24 mouse cellular contexts compared by ENCODE assay signal in the genomic region with DNA sequence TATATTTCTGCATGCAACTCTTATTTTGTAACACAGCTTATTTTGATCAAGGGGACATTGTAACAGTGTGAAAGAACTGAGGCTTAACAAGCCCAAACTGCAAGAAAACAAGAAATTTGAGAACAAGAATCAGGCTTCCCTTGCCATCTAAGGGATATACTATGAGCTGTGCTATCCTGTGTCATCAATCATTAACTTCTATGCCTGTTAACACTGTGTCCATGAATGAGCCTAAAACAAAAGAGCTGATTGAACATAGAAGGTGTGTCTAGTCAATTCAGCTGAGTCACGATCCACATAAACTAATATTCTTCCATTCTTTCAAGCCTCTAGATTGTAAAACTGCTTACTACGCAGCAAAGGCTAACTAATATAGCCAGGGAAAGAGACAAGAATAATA.
DNase-seq lines count a peak whose midpoint lies in the region; ATAC-seq lines count a peak whose summit lies in the region.
"Had no signal": no experiment of that assay in that cellular context is flagged by ENCODE, and none has a peak within 500 bp of the region (broad histone marks: within the 10 kb centered on the region; RNA-seq: fewer than 3 reads in every experiment).

No protein-coding gene starts in this region.

- no peak overlapping the region for H3K27ac ChIP-seq in kidney, embryonic 15.5 days
- H3K27ac ChIP-seq in intestine, embryonic 14.5 days (ENCODE audit: low read depth): no peak overlapping the region
- no peak overlapping the region for H3K27ac ChIP-seq in intestine, embryonic 16.5 days (ENCODE audit: low read length)
- H3K27ac ChIP-seq: embryonic facial prominence, embryonic 10.5 days; embryonic facial prominence, embryonic 12.5 days; forebrain, embryonic 13.5 days had no signal

- no peaks in the 10 kb centered on the region; the same call in 1 of the 2 replicates for H3K9me3 ChIP-seq in kidney, embryonic 15.5 days (replicated peaks)
- no peaks in the 10 kb centered on the region for H3K9me3 ChIP-seq in intestine, embryonic 14.5 days (ENCODE audit: control insufficient read depth, low read length)
- no peaks in the 10 kb centered on the region for H3K9me3 ChIP-seq in intestine, embryonic 16.5 days (ENCODE audit: control insufficient read depth, low read length)
- H3K9me3 ChIP-seq: embryonic facial prominence, embryonic 10.5 days; embryonic facial prominence, embryonic 12.5 days; forebrain, embryonic 13.5 days had no signal

- no peak overlapping the region for H3K4me3 ChIP-seq in kidney, embryonic 15.5 days (replicated peaks)
- H3K4me3 ChIP-seq in intestine, embryonic 14.5 days (ENCODE audit: low read depth, low read length): no peak overlapping the region
- no peak overlapping the region for H3K4me3 ChIP-seq in intestine, embryonic 16.5 days (ENCODE audit: low read length)
- H3K4me3 ChIP-seq: embryonic facial prominence, embryonic 10.5 days; embryonic facial prominence, embryonic 12.5 days; forebrain, embryonic 13.5 days had no signal

- no peak overlapping the region for H3K9ac ChIP-seq in kidney, embryonic 15.5 days
- H3K9ac ChIP-seq in intestine, embryonic 14.5 days (ENCODE audit: low read length): no peak overlapping the region
- no peak overlapping the region for H3K9ac ChIP-seq in intestine, embryonic 16.5 days (ENCODE audit: low read depth, low read length)
- H3K9ac ChIP-seq: embryonic facial prominence, embryonic 12.5 days; forebrain, embryonic 13.5 days had no signal

- H3K36me3 ChIP-seq in kidney, embryonic 15.5 days: no peaks in the 10 kb centered on the region
- no peaks in the 10 kb centered on the region for H3K36me3 ChIP-seq in intestine, embryonic 14.5 days (ENCODE audit: control insufficient read depth, insufficient read depth, low read length)
- H3K36me3 ChIP-seq in intestine, embryonic 16.5 days (ENCODE audit: control insufficient read depth, insufficient read depth, low read length): no peaks in the 10 kb centered on the region
- H3K36me3 ChIP-seq: embryonic facial prominence, embryonic 10.5 days; embryonic facial prominence, embryonic 12.5 days; G1E had no signal

- H3K4me2 ChIP-seq in kidney, embryonic 15.5 days: no peak overlapping the region
- H3K4me2 ChIP-seq in intestine, embryonic 14.5 days (ENCODE audit: low read length): no peak overlapping the region
- no peak overlapping the region for H3K4me2 ChIP-seq in intestine, embryonic 16.5 days (ENCODE audit: low read depth, low read length)
- H3K4me2 ChIP-seq: embryonic facial prominence, embryonic 12.5 days; forebrain, embryonic 13.5 days had no signal

- WGBS in kidney, embryonic 15.5 days: 76% methylated on average over 2 of the region's 2 CpGs
- 71% methylated on average over 2 of the region's 2 CpGs for WGBS in intestine, embryonic 14.5 days
- WGBS in intestine, embryonic 16.5 days: 62% methylated on average over 2 of the region's 2 CpGs
- WGBS in large intestine, adult 2 months: 38% methylated on average over 2 of the region's 2 CpGs

- peaks cover 3% of the 10 kb centered on the region; the same call in 1 of the 2 replicates for H3K4me1 ChIP-seq in kidney, embryonic 15.5 days
- peaks cover 6% of the 10 kb centered on the region for H3K4me1 ChIP-seq in intestine, embryonic 14.5 days (replicated peaks; ENCODE audit: control insufficient read depth, insufficient read depth, low read length)
- no peaks in the 10 kb centered on the region for H3K4me1 ChIP-seq in intestine, embryonic 16.5 days (ENCODE audit: control insufficient read depth, insufficient read depth, low read length)

- H3K27me3 ChIP-seq in kidney, embryonic 15.5 days: no peaks in the 10 kb centered on the region
- no peaks in the 10 kb centered on the region for H3K27me3 ChIP-seq in intestine, embryonic 14.5 days (replicated peaks; ENCODE audit: control insufficient read depth, insufficient read depth, low read length)
- no peaks in the 10 kb centered on the region for H3K27me3 ChIP-seq in intestine, embryonic 16.5 days (replicated peaks; ENCODE audit: control insufficient read depth, insufficient read depth, low read length)
- H3K27me3 ChIP-seq: CH12.LX; embryonic facial prominence, embryonic 12.5 days; forebrain, embryonic 13.5 days; Patski had no signal

- DNase-seq in kidney, postnatal 10 days: no peak
- no peak for DNase-seq in intestine, embryonic 14.5 days (ENCODE audit: low spot score)
- peak; percentile 40 for DNase-seq in large intestine, adult 2 months (ENCODE audit: low read depth, low spot score)
- no peak for DNase-seq in spleen, adult 12 weeks (ENCODE audit: low spot score)
- no peak for DNase-seq in frontal cortex, postnatal 25 days (ENCODE audit: low spot score in 2 of 2)
- DNase-seq: adrenal gland, adult 8-10 months; adrenal gland, postnatal 14 days; adrenal gland, postnatal 36 days; B cell, adult 2 months; cerebellum, adult 11-12 months; cerebellum, adult 2 months; cerebellum, adult 9-10 months; cerebellum, postnatal 10 days; cerebellum, postnatal 25 days had no signal

- 0 out of 2 replicates have a peak, but pooled peaks have one; percentile 67 for ATAC-seq in kidney, embryonic 15.5 days (replicated peaks; ENCODE audit: low FRiP score)
- ATAC-seq in intestine, embryonic 14.5 days (replicated peaks; ENCODE audit: low FRiP score, low TSS enrichment, low read depth): peak; percentile 94
- ATAC-seq in intestine, embryonic 16.5 days: peak; percentile 100
- ATAC-seq: activated CD4-positive, CD25-positive, alpha-beta regulatory T cell, adult 4 months; CD4-positive, CD25-positive, alpha-beta regulatory T cell, adult 4 months; forebrain, embryonic 13.5 days; Patski had no signal
